8 mouse cellular contexts compared by ENCODE assay signal in the genomic region with DNA sequence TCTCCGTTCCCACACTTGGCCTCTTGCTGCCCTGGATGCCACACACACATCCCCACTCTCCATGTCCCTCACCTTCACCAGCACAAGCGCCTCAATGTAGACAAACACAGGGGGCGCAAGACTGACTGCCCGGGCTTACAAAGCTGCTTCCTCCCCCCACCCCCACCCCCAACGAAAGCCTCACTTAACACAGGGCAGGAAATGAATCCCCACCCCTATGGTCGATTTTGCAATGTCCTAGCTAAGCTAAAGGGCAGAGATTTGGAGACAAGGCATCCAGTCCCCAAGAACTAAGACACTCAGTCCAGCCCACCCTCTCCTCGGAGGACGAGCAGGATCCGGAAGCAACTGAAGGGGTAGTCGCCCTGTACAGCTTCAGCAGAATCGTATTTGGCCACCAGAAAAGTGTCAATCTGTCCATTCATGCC. TPM values are rescaled to one million over a fixed set of nuclear protein-coding genes. Genes with fewer than 3 reads are reported as not detected.
DNase-seq lines count a peak whose midpoint lies in the region; ATAC-seq and TF ChIP-seq lines count a peak whose summit lies in the region.

No protein-coding gene starts in this region.

- no peaks in the 10 kb centered on the region for H3K4me1 ChIP-seq in embryonic facial prominence, embryonic 12.5 days
- peaks cover 4% of the 10 kb centered on the region; the same call in 1 of the 2 replicates for H3K4me1 ChIP-seq in intestine, embryonic 15.5 days (replicated peaks)

- TF ChIP-seq CTCF in left cerebral cortex, adult 2 months (IDR thresholded peaks at IDR 0.05) = no peak

- peak overlapping the region; percentile 45 for H3K4me2 ChIP-seq in embryonic facial prominence, embryonic 12.5 days (replicated peaks)
- peak overlapping the region; percentile 60 for H3K4me2 ChIP-seq in intestine, embryonic 15.5 days (replicated peaks)

- peak overlapping the region; percentile 22; the same call in 1 of the 2 replicates for H3K9ac ChIP-seq in embryonic facial prominence, embryonic 12.5 days
- peak overlapping the region; percentile 39 for H3K9ac ChIP-seq in intestine, embryonic 15.5 days

- intact Hi-C loops in left cerebral cortex, adult 2 months (cut with DNase I) = loop anchor here (1.0 to 2.0 kb wide), 2 partner anchors 286 to 297 kb away; no protein-coding TSS in a partner anchor
- intact Hi-C loops in left cerebral cortex, postnatal 10 days (cut with DNase I) = loop anchor here (2.0 kb wide), 1 partner anchor 286 kb away; no protein-coding TSS in a partner anchor

- DNase-seq in left cerebral cortex, adult 2 months (ENCODE audit: extremely low spot score in 1 of 2, low spot score in 2 of 2) = no peak
- no peak for DNase-seq in left cerebral cortex, postnatal 10 days (ENCODE audit: extremely low spot score in 1 of 2, low spot score in 2 of 2)
- DNase-seq in mesoderm, embryonic 11.5 days (ENCODE audit: low read depth, low spot score) = peak; percentile 51
- DNase-seq in thymus, postnatal 4 days = peak; percentile 56
- no peak for DNase-seq in spleen, adult 12 weeks (ENCODE audit: low spot score)
- no peak for DNase-seq in natural killer cell, adult 2 months (ENCODE audit: low spot score in 2 of 2)

- no peaks in the 10 kb centered on the region for H3K9me3 ChIP-seq in embryonic facial prominence, embryonic 12.5 days
- no peaks in the 10 kb centered on the region for H3K9me3 ChIP-seq in intestine, embryonic 15.5 days

- no peak overlapping the region for H3K27ac ChIP-seq in left cerebral cortex, adult 2 months
- H3K27ac ChIP-seq in embryonic facial prominence, embryonic 12.5 days = no peak overlapping the region
- H3K27ac ChIP-seq in intestine, embryonic 15.5 days = no peak overlapping the region

- ATAC-seq in embryonic facial prominence, embryonic 12.5 days (ENCODE audit: insufficient number of reproducible peaks, insufficient read depth, low FRiP score, low TSS enrichment) = 0 out of 2 replicates have a peak, but pooled peaks have one; percentile 58
- ATAC-seq in intestine, embryonic 15.5 days = peak; percentile 58

- H3K36me3 ChIP-seq in embryonic facial prominence, embryonic 12.5 days = no peaks in the 10 kb centered on the region
- H3K36me3 ChIP-seq in intestine, embryonic 15.5 days = no peaks in the 10 kb centered on the region

- H3K27me3 ChIP-seq in embryonic facial prominence, embryonic 12.5 days = 0 out of 2 replicates have a peak, but pooled peaks cover 3% of the 10 kb centered on the region
- H3K27me3 ChIP-seq in intestine, embryonic 15.5 days (replicated peaks) = no peaks in the 10 kb centered on the region; the same call in 1 of the 2 replicates

- 3% methylated on average over 11 of the region's 11 CpGs for WGBS in embryonic facial prominence, embryonic 12.5 days
- 2% methylated on average over 11 of the region's 11 CpGs for WGBS in intestine, embryonic 15.5 days

- H3K4me3 ChIP-seq in left cerebral cortex, adult 2 months = peak overlapping the region; percentile 11; the same call in 1 of the 2 replicates
- peak overlapping the region; percentile 28 for H3K4me3 ChIP-seq in embryonic facial prominence, embryonic 12.5 days
- H3K4me3 ChIP-seq in intestine, embryonic 15.5 days (replicated peaks) = peak overlapping the region; percentile 31

RNA-seq across cellular contexts. Expression of a gene that starts 32.3 kb away (rescaled TPM):
- total RNA-seq in left cerebral cortex, adult 2 months (2021) = 1 to 10 TPM; 2.0 to 2.9 TPM
- 1 to 10 TPM; 1.2 to 1.5 TPM for total RNA-seq in left cerebral cortex, postnatal 10 days (2021)
- 0.52 and 0.88 TPM in 2 replicates for polyA plus RNA-seq in embryonic facial prominence, embryonic 12.5 days (2016; fragmentation: Nextera tagmentation; extraction: Ambion mirVana)
- polyA plus RNA-seq in intestine, embryonic 15.5 days (2015; fragmentation: Nextera tagmentation; extraction: Ambion mirVana) = 0.24 and 0.40 TPM in 2 replicates

RNA-seq across cellular contexts. Expression of a gene that starts 32.5 kb away (rescaled TPM):
- 100 to 1,000 TPM; 208 to 220 TPM for total RNA-seq in left cerebral cortex, adult 2 months (2021)
- total RNA-seq in left cerebral cortex, postnatal 10 days (2021) = 100 to 1,000 TPM; 186 to 192 TPM
- polyA plus RNA-seq in embryonic facial prominence, embryonic 12.5 days (2016; fragmentation: Nextera tagmentation; extraction: Ambion mirVana) = 12.6 and 13.1 TPM in 2 replicates
- polyA plus RNA-seq in intestine, embryonic 15.5 days (2015; fragmentation: Nextera tagmentation; extraction: Ambion mirVana) = 4.9 and 5.6 TPM in 2 replicates

Comparison
In these comparisons a context has a peak if more than half of its experiments do, and no peak if none do; other contexts are left out.
1. DNase-seq: peak in mesoderm, embryonic 11.5 days (single experiment) and thymus, postnatal 4 days (single experiment); none in left cerebral cortex, adult 2 months (0 of 2), left cerebral cortex, postnatal 10 days (0 of 2), spleen, adult 12 weeks (single experiment) and natural killer cell, adult 2 months (0 of 2).
2. Peak in every context shown above with its lines, with median percentiles within 50 percentile points of each other: H3K4me3 ChIP-seq.